Mouse (Mus musculus) spleen, postnatal 36 days (tissue): ENCODE measurements at regions not wholly inside any gene's neighbourhood (a gene's known extent, or its start where the extent isn't known, plus 50 kb on each side); places are given as distances from the start of the nearest gene placed in this dataset.
"Not testable (repeated sequence)": the region's sequence is repeated elsewhere in the genome, so short reads cannot be mapped to it uniquely, and the experiment has no call there.

Experiments
- DNase-seq, 2 experiments: peaks; one replicate each; pipeline ENCODE4 v3.0.0; 2022; ENCODE audit warnings: low spot score in 2 of 2, mixed read lengths in 1 of 2

DNA sequence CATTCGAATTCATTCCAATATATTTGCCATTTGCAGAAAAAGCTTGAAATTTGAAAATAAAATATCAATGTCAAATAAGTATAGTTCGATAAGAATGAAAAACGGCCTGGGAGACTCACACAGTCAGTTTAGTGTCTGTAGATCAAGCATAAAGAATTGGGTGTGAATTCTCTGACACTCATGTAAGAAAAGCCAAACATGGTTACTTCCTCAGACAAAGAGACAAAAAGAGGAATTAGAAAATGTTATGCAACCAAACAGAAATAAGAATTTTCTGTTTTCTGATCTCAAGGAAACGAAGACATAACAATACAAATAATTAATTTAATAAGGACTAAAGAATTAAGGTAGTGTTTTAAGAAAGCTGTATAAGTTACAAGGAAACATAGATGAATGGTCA, 113.7 kb upstream of the Egfr start:
- DNase-seq = no peak

DNA sequence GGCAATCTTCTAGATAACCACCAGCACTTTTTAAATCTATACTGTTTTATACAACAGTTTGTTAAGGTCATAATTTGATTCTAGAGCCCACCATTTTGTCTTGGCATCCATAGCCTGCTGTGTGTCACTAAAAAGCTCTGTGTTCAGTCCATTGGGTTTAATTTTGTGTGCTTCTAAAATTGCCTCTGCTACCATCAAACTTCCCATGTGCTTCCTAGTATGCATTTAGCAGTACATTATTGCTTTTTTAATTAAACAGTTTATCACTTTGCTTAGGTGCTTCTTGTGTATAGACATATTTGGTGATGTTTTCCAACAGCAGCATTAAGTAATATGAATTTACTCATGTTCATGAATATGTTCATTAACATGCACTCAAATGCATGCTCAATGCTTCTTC, 102.4 kb upstream of the Egfr start:
- DNase-seq = no peak

DNA sequence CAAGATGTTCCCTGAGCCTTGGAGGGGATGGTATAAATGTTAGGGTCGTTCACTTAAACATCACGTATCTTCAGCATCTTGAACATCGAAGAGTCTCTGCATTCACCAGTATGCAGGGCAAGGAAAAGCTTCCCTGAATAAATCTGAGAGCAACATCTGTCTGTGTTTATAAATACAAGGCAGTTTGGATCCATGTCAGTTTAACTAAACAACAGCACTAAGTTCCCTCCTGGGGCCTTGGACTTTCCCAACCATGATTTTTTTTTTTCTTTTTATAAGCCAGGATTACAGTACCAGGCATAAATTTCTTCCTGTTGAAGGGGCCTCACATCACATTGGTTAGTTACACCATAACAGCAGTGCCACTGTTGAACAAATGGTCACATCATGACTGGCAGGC, 88.2 kb upstream of the Egfr start:
- no peak for DNase-seq

DNA sequence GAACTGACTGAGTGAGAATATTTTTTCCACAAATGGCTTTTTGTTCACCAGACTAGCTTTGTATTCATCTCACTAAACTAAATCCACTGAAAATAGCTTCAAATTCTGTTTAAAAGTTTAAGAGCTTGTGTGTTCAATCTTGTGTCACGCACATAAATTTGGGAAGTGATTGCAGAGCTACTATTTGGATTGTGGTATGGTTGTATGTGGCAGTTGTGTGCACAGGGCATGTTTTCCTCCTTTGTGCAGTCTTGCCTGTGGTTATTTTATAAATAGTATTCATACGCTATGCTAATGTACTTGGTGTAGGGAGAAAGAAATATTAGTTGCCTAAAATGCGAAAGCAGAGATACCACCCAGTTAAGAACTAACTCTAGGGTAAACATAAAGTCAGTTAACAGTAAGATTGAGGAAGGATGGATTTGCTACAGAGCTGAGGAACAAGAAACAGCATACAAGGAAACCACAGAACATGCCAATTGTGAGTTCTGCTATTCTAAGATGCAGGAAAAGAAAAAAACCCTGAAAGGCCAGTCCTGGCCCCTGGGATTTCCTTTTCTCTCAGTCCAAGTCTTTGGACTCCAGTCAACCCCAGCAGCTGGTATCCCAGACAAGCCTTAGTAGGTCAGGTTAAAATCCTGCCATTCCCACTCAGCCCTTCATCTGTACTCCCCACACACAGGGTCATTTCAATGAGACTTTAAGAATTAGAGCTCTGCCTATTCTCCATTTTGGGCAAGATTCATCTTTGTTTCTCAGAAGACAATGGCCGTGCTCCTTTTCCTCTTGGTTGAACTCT, 82.4 kb upstream of the Egfr start:
- DNase-seq = no peak

DNA sequence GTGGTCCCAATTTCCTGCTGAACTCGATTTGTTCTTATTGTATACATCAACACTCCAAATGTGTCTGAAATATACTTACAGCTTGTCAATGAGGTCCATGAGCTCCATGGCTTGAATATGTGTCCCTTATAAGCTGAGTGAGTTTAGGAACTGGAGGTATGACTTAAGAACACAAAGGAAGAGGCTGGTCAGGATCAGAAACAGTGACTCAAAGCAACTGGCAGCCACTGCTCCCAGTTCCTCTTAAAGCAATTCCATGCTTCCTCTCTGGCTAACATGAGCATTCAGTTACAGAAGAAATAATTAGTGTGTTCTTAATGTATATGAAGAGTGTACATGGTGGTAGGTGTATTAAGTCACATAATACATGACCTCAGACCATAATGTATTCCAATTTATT, 81.7 kb upstream of the Egfr start:
- DNase-seq = no peak

DNA sequence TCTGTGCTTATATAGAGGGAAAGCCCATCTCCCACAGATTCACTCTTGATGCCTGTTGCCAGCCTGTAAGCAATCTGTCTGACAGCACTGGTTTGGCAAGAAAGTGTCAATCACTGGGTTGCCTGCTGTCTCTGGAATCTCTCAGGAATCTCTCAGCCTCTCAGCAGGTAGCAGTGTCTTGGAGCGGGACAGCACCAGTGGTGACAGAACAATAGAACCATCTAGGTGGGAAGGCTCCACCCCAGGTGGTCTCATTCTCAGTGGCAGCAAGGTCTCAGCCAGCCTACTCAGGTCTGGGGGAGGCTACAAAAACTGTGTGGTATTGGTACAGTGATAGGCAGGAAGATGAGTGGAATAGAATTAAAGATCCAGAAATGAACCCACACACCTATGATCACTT, 76.1 kb upstream of the Egfr start:
- DNase-seq = not testable (repeated sequence)

DNA sequence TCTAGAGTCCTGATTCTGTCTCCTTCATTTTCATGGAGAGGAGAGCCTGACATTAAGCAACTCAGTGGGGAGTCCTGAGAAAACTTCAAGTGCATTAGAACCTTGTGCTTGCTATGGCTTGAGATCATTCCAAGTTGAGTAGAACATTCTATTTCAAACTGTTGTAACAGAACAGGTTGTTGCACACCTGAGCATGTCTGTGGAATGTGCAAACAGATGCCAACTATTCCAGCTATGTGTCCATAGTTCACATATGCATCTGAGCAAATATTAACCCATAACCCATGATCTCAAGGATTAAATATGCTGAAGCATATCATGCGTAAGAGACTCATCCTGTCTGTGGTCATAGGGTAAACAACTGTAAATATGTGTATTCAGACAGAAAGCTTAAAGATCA, 68.5 kb upstream of the Egfr start:
- DNase-seq = no peak

DNA sequence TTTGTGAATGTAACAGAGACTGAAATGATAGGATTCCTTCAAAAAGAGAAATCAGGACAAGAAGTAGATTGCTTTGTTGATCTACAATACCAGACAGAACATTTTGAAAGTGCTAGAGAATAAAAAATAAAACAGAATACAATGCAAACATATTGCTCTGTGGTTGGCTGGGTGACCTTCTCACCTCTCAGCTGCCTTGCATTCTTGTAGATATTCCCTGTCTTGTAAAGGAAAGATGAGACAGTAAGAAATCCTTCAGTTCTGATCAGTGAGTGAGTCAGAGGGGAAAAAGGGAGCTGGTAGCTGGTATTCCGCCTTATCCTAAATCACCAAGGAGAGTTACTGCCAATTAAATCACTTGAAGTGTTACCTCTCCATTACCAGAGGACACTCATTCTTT, 56.4 kb upstream of the Egfr start:
- DNase-seq = no peak

DNA sequence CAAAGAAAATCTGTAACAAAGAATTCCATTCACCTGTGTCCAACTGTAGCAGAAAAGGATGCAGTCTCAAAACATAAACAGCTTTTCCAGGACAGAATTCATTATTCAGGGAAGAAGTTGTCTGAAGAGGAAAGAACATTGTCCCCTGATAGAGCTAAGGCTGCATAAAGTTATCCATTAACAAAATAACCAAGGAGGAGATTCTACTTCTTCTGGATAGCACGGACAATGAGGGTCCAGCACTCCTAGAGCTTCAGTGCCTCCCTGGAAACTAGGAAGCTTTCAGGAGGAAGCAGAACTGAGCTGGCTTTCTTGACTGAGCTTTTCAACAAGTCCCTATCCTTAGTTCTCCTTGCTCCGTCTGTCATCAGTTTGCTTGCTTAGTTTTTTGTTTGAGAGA, 55.2 kb upstream of the Egfr start:
- no peak for DNase-seq

DNA sequence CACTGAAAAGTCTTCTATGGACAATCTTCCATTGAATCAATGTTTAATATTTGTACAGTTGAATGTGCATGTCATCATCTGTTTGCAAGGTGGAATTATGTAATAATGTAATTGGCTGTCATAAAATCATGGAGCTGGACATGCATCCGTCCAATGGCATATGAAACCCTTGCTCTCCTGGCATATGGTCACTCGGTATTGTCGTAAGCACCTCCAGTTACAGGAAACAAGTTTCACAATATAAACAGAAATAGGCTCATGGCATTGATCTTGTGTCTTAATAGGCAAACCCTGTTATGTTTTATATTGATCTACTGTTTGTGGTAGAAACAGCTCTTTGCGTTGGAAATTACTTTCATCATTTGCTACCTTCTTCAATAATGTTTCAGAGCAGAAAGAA, 50.2 kb upstream of the Egfr start:
- DNase-seq = no peak
